Mouse (Mus musculus) lung, embryonic 15.5 days (tissue): ENCODE measurements at regions not wholly inside any gene's neighbourhood (a gene's known extent, or its start where the extent isn't known, plus 50 kb on each side); places are given as distances from the start of the nearest gene placed in this dataset.

ENCODE experiments used
- ATAC-seq: fragments of 200-750 bp; cut with Nextera tagmentation; 2 replicates; pipeline ENCODE4 v1.8.0; 2017; ENCODE audit warnings: moderate number of reproducible peaks, borderline replicate concordance; ENCODE audit not compliant: low FRiP score, low TSS enrichment; ENCODE audit errors: extremely low read depth
- H3K27ac ChIP-seq: fragments of 300-500 bp; sonication (generic); 2 replicates; pipeline ENCODE4 v1.5.1; 2015; ENCODE audit warnings: moderate library complexity, mild to moderate bottlenecking, inconsistent platforms
- H3K27me3 ChIP-seq: fragments of 300-500 bp; sonication (generic); 2 replicates; pipeline ENCODE4 v1.6.1; 2015; ENCODE audit warnings: inconsistent platforms
- H3K36me3 ChIP-seq: fragments of 300-500 bp; sonication (generic); 2 replicates; pipeline ENCODE4 v1.6.1; 2015; ENCODE audit warnings: inconsistent platforms
- H3K4me1 ChIP-seq: fragments of 300-500 bp; sonication (generic); 2 replicates; pipeline ENCODE4 v1.6.1; 2015; ENCODE audit warnings: inconsistent platforms
- H3K4me2 ChIP-seq: fragments of 300-500 bp; sonication (generic); 2 replicates; pipeline ENCODE4 v1.6.1; 2015; ENCODE audit warnings: inconsistent platforms, mild to moderate bottlenecking, moderate library complexity
- H3K4me3 ChIP-seq: fragments of 300-500 bp; sonication (generic); 2 replicates; pipeline ENCODE4 v1.5.1; 2015; ENCODE audit warnings: mild to moderate bottlenecking, inconsistent platforms
- H3K9ac ChIP-seq: fragments of 300-500 bp; sonication (generic); 2 replicates; pipeline ENCODE4 v1.6.1; 2015; ENCODE audit warnings: inconsistent platforms
- H3K9me3 ChIP-seq: fragments of 300-500 bp; sonication (generic); 2 replicates; pipeline ENCODE4 v1.6.1; 2016; ENCODE audit warnings: inconsistent platforms
- WGBS: fragments of 180-500 bp; shearing (Covaris S2); methylation state at CpG from one replicate; pipeline ENCODE4 v1.1.7; 2015; 5-methylcytosine and 5-hydroxymethylcytosine counted together

GRCm38 (mm10) chr12:21479251-21479650 is 61.8 kb upstream of the Ywhaq start:
- Histone ChIP-seq H3K27me3 (no peaks in the 10 kb centered on the region), H3K9me3 (no peaks in the 10 kb centered on the region), H3K36me3 (no peaks in the 10 kb centered on the region), H3K4me3 (no peak overlapping the region), H3K27ac (no peak overlapping the region), H3K9ac (no peak overlapping the region), H3K4me1 (no peaks in the 10 kb centered on the region), H3K4me2 (no peak overlapping the region)
- no peak for ATAC-seq
- 37% methylated on average over 1 of the region's 1 CpGs for WGBS

GRCm38 (mm10) chr12:21476516-21476915 is 59.1 kb upstream of the Ywhaq start:
- Histone ChIP-seq H3K36me3 (no peaks in the 10 kb centered on the region), H3K9me3 (no peaks in the 10 kb centered on the region), H3K4me1 (no peaks in the 10 kb centered on the region), H3K27ac (no peak overlapping the region), H3K4me2 (no peak overlapping the region), H3K27me3 (no peaks in the 10 kb centered on the region), H3K4me3 (no peak overlapping the region), H3K9ac (no peak overlapping the region)
- 76% methylated on average over 2 of the region's 2 CpGs for WGBS
- ATAC-seq: no peak

GRCm38 (mm10) chr12:21472951-21473710 is 55.7 kb upstream of the Ywhaq start:
- ATAC-seq: no peak
- WGBS: 82% methylated on average over 6 of the region's 6 CpGs

GRCm38 (mm10) chr12:21472487-21472886 is 55.0 kb upstream of the Ywhaq start:
- Histone ChIP-seq H3K4me1 (no peaks in the 10 kb centered on the region), H3K36me3 (no peaks in the 10 kb centered on the region), H3K4me3 (no peak overlapping the region), H3K27me3 (no peaks in the 10 kb centered on the region), H3K27ac (no peak overlapping the region), H3K9ac (no peak overlapping the region), H3K4me2 (no peak overlapping the region), H3K9me3 (no peaks in the 10 kb centered on the region)
- WGBS: 27% methylated on average over 4 of the region's 4 CpGs
- ATAC-seq: no peak; the same call in 1 of the 2 replicates

More at GRCm38 (mm10) chr12:21472951-21473710, 55.7 kb upstream of the Ywhaq start:
- Histone ChIP-seq H3K36me3 (no peaks in the 10 kb centered on the region), H3K4me1 (no peaks in the 10 kb centered on the region), H3K4me3 (no peak overlapping the region), H3K27me3 (no peaks in the 10 kb centered on the region), H3K4me2 (no peak overlapping the region), H3K27ac (no peak overlapping the region), H3K9me3 (no peaks in the 10 kb centered on the region), H3K9ac (no peak overlapping the region)

GRCm38 (mm10) chr12:21471986-21472385 is 54.5 kb upstream of the Ywhaq start:
- Histone ChIP-seq H3K9me3 (no peaks in the 10 kb centered on the region), H3K4me2 (no peak overlapping the region), H3K27me3 (no peaks in the 10 kb centered on the region), H3K4me1 (no peaks in the 10 kb centered on the region), H3K9ac (no peak overlapping the region), H3K27ac (no peak overlapping the region), H3K36me3 (no peaks in the 10 kb centered on the region), H3K4me3 (no peak overlapping the region)
- 79% methylated on average over 7 of the region's 7 CpGs for WGBS
- no peak for ATAC-seq

- H3K36me3 ChIP-seq: no peaks in the 10 kb centered on the region
- WGBS: 89% methylated on average over 3 of the region's 3 CpGs
- H3K27ac ChIP-seq: no peak overlapping the region
- H3K9me3 ChIP-seq: no peaks in the 10 kb centered on the region
- no peaks in the 10 kb centered on the region for H3K27me3 ChIP-seq
- H3K4me1 ChIP-seq: no peaks in the 10 kb centered on the region
- no peak for ATAC-seq
- H3K4me3 ChIP-seq: no peak overlapping the region
- no peak overlapping the region for H3K9ac ChIP-seq
- no peak overlapping the region for H3K4me2 ChIP-seq
Observed at GRCm38 (mm10) chr12:21470286-21470685, 52.8 kb upstream of the Ywhaq start.
